Mouse (Mus musculus) bone marrow macrophage, adult 2 months (primary cell): ENCODE results near the gene Heatr5a. TPM values are rescaled to one million over a fixed set of nuclear protein-coding genes. Genes with fewer than 3 reads are reported as not detected.

Experiments
- H3K27ac ChIP-seq: 2 replicates; pipeline ENCODE4 v1.5.1; 2012; ENCODE audit warnings: low read depth, low read length; ENCODE audit not compliant: insufficient read depth
- H3K4me1 ChIP-seq: 2 replicates; pipeline ENCODE4 v1.6.1; 2012; ENCODE audit warnings: low read length; ENCODE audit not compliant: control insufficient read depth, insufficient read depth
- H3K4me3 ChIP-seq: 2 replicates; pipeline ENCODE4 v1.5.1; 2012; ENCODE audit warnings: mild to moderate bottlenecking, low read length, moderate library complexity; ENCODE audit not compliant: insufficient read depth
- CTCF ChIP-seq: IDR thresholded peaks from 2 replicates; pipeline ENCODE4 v1.5.1; 2012; ENCODE audit warnings: low read depth, mild to moderate bottlenecking, low read length, moderate library complexity
- POLR2A ChIP-seq: IDR thresholded peaks from 2 replicates; pipeline ENCODE4 v1.6.1; 2012; ENCODE audit warnings: mild to moderate bottlenecking, low read depth, low read length, borderline replicate concordance
- polyA plus RNA-seq: library from polyadenylated mRNA; stranded (reverse); fragments of >200 nt; gene quantifications from 2 replicates; pipeline ENCODE4 v1.2.4, GENCODE M21; 2012; ENCODE audit not compliant: missing spikeins, insufficient read depth, insufficient read length

The Heatr5a gene
- polyA plus RNA-seq, 1 experiment = 41.6 TPM

GRCm38 (mm10) chr12:51887301-51888290, 83.5 kb downstream of the Heatr5a start:
- Histone ChIP-seq H3K4me3 (no peak overlapping the region), H3K4me1 (0 out of 2 replicates have a peak, but pooled peaks cover 2% of the 10 kb centered on the region), H3K27ac (no peak overlapping the region)
- no peak for TF ChIP-seq CTCF
- no peak for TF ChIP-seq POLR2A

- TF ChIP-seq POLR2A (no peak), CTCF (no peak)
- Histone ChIP-seq H3K27ac (no peak overlapping the region), H3K4me1 (0 out of 2 replicates have a peak, but pooled peaks cover 2% of the 10 kb centered on the region), H3K4me3 (no peak overlapping the region)
Measured at GRCm38 (mm10) chr12:51886369-51886768, 84.8 kb downstream of the Heatr5a start.

- TF ChIP-seq CTCF (no peak), POLR2A (no peak)
Measured at GRCm38 (mm10) chr12:51884801-51885200, 86.3 kb downstream of the Heatr5a start.

GRCm38 (mm10) chr12:51883297-51883805, 87.8 kb downstream of the Heatr5a start:
- 0 out of 2 replicates have a peak, but pooled peaks cover 2% of the 10 kb centered on the region for H3K4me1 ChIP-seq
- H3K4me3 ChIP-seq = no peak overlapping the region
- no peak for TF ChIP-seq CTCF
- TF ChIP-seq POLR2A = no peak
- no peak overlapping the region for H3K27ac ChIP-seq

More at GRCm38 (mm10) chr12:51884801-51885200, 86.3 kb downstream of the Heatr5a start:
- Histone ChIP-seq H3K4me3 (no peak overlapping the region), H3K4me1 (0 out of 2 replicates have a peak, but pooled peaks cover 2% of the 10 kb centered on the region), H3K27ac (no peak overlapping the region)

GRCm38 (mm10) chr12:51882606-51883296, 88.4 kb downstream of the Heatr5a start:
- no peak overlapping the region for H3K27ac ChIP-seq
- TF ChIP-seq CTCF (no peak), POLR2A (no peak)
- no peak overlapping the region for H3K4me3 ChIP-seq
- 0 out of 2 replicates have a peak, but pooled peaks cover 2% of the 10 kb centered on the region for H3K4me1 ChIP-seq

GRCm38 (mm10) chr12:51881775-51882174, 89.3 kb downstream of the Heatr5a start:
- 0 out of 2 replicates have a peak, but pooled peaks cover 2% of the 10 kb centered on the region for H3K4me1 ChIP-seq
- H3K27ac ChIP-seq = no peak overlapping the region
- TF ChIP-seq CTCF = no peak
- no peak for TF ChIP-seq POLR2A
- H3K4me3 ChIP-seq = no peak overlapping the region

- Histone ChIP-seq H3K4me1 (peaks cover 9% of the 10 kb centered on the region), H3K4me3 (no peak overlapping the region), H3K27ac (no peak overlapping the region)
- TF ChIP-seq POLR2A = no peak
- TF ChIP-seq CTCF = no peak
Measured at GRCm38 (mm10) chr12:51871446-51872144, 99.5 kb downstream of the Heatr5a start.

- no peak for TF ChIP-seq CTCF
- no peak for TF ChIP-seq POLR2A
- Histone ChIP-seq H3K27ac (no peak overlapping the region), H3K4me3 (no peak overlapping the region), H3K4me1 (peaks cover 24% of the 10 kb centered on the region)
Measured at GRCm38 (mm10) chr12:51869511-51869910, 101.6 kb downstream of the Heatr5a start.

- no peak overlapping the region for H3K4me3 ChIP-seq
- H3K4me1 ChIP-seq = peaks cover 36% of the 10 kb centered on the region
- H3K27ac ChIP-seq = no peak overlapping the region
- TF ChIP-seq POLR2A (no peak), CTCF (no peak)
Measured at GRCm38 (mm10) chr12:51867076-51867475, 104.0 kb downstream of the Heatr5a start.
